Mouse (Mus musculus) kidney, adult 18-20 months (tissue): ENCODE measurements at regions not wholly inside any gene's neighbourhood (a gene's known extent, or its start where the extent isn't known, plus 50 kb on each side); places are given as distances from the start of the nearest gene placed in this dataset.
"Not testable (repeated sequence)": the region's sequence is repeated elsewhere in the genome, so short reads cannot be mapped to it uniquely, and the experiment has no call there.

Source experiments
- DNase-seq: peaks from one replicate; pipeline ENCODE4 v3.0.0; 2021

- DNase-seq, result peak; percentile 58
Measured at GRCm38 (mm10) chr8:55558751-55559150, 348.0 kb downstream of the Adam29 start.

GRCm38 (mm10) chr8:55538868-55539267 lies 367.9 kb downstream of the Adam29 start:
- DNase-seq, result no peak

GRCm38 (mm10) chr8:55529397-55529796 lies 377.4 kb downstream of the Adam29 start:
- DNase-seq, result not testable (repeated sequence)

- not testable (repeated sequence) for DNase-seq
Measured at GRCm38 (mm10) chr8:55519151-55519550, 387.6 kb downstream of the Adam29 start.

- peak; percentile 56 for DNase-seq
Measured at GRCm38 (mm10) chr8:55477336-55477735, 429.4 kb downstream of the Adam29 start.

- DNase-seq, result no peak
Measured at GRCm38 (mm10) chr8:55476923-55477322, 429.8 kb downstream of the Adam29 start.

- DNase-seq, result no peak
Measured at GRCm38 (mm10) chr8:55472386-55472785, 434.4 kb downstream of the Adam29 start.

- DNase-seq, result not testable (repeated sequence)
Measured at GRCm38 (mm10) chr8:55466771-55467170, 440.0 kb downstream of the Adam29 start.

GRCm38 (mm10) chr8:55465951-55466350 lies 440.8 kb downstream of the Adam29 start:
- not testable (repeated sequence) for DNase-seq

- no peak for DNase-seq
Measured at GRCm38 (mm10) chr8:55465419-55465818, 441.3 kb downstream of the Adam29 start.

- no peak for DNase-seq
Measured at GRCm38 (mm10) chr8:55464855-55465169, 441.9 kb downstream of the Adam29 start.

GRCm38 (mm10) chr8:55464036-55464854 lies 442.5 kb downstream of the Adam29 start:
- DNase-seq, result peak; percentile 81

GRCm38 (mm10) chr8:55460790-55461189 lies 446.0 kb downstream of the Adam29 start:
- not testable (repeated sequence) for DNase-seq

GRCm38 (mm10) chr8:55457436-55457835 lies 449.3 kb downstream of the Adam29 start:
- DNase-seq, result no peak
